Mouse (Mus musculus) lung, postnatal 0 days (tissue): ENCODE data around the gene Mrln.

ENCODE experiments used
- CTCF ChIP-seq: IDR thresholded peaks from 2 replicates; pipeline ENCODE4 v1.5.1; 2016; ENCODE audit warnings: antibody characterized with exemption, mild to moderate bottlenecking
- EP300 ChIP-seq: IDR thresholded peaks from 2 replicates; pipeline ENCODE4 v1.6.1; 2016; ENCODE audit warnings: antibody characterized with exemption, mild to moderate bottlenecking, control low read depth

DNA sequence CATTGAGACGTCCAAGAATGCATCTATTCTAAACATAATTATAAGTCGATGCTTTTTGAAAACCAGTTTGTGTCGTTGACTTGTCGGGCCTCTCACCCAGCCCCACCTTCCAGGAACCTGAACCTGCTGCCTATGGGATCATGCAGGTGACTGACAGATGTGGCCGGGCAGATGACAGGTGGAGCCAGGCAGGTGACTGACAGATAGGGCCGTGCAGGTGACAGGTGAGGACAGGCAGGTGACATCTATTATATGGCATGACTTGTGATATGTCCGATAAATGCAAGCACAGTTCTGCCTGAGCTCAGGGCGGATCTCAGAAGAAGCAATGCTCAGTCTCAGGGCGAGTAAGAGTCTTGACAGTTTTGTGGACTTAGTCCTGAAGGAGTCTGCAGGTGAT lies 6.8 kb downstream of the Mrln start:
- TF ChIP-seq EP300: no peak
- no peak for TF ChIP-seq CTCF
